Mouse (Mus musculus) macrophage (primary cell): Measurements from ENCODE around the gene Rhbdf2. TPM values are rescaled to one million over a fixed set of nuclear protein-coding genes. Genes with fewer than 3 reads are reported as not detected.

ENCODE experiments used
- H3K27ac ChIP-seq: fragments of 350-480 bp; formaldehyde crosslinking; 2 replicates; pipeline ENCODE4 v1.9.0; 2021
- H3K36me3 ChIP-seq: fragments of 350-480 bp; formaldehyde crosslinking; 2 replicates; pipeline ENCODE4 v1.9.0; 2021; ENCODE audit errors: inconsistent target
- H3K4me3 ChIP-seq: fragments of 350-480 bp; formaldehyde crosslinking; 2 replicates; pipeline ENCODE4 v1.9.0; 2021; ENCODE audit errors: inconsistent target
- H3K79me2 ChIP-seq: fragments of 350-480 bp; formaldehyde crosslinking; 2 replicates; pipeline ENCODE4 v1.9.0; 2021; ENCODE audit errors: inconsistent target
- WGBS: methylation state at CpG from one replicate; pipeline ENCODE4 v1.1.7; 2026; ENCODE audit warnings: inconsistent platforms; ENCODE audit not compliant: missing documents; 5-methylcytosine and 5-hydroxymethylcytosine counted together
- polyA plus RNA-seq: library from polyadenylated mRNA; stranded (reverse); fragments of 250-400 nt; gene quantifications from 3 replicates; pipeline ENCODE4 v1.2.4, GENCODE M21; 2018; ENCODE audit warnings: inconsistent platforms

Rhbdf2 gene
- polyA plus RNA-seq, 1 experiment from 2014 or later: 14.2 TPM

GRCm38 (mm10) chr11:116607717-116608116 is 19.1 kb downstream of the Rhbdf2 start:
- Histone ChIP-seq H3K4me3 (no peak overlapping the region), H3K79me2 (peaks cover 65% of the 10 kb centered on the region), H3K36me3 (peaks cover 71% of the 10 kb centered on the region), H3K27ac (no peak overlapping the region)
- whole genome bisulfite sequencing: 80% methylated on average over 3 of the region's 3 CpGs

- no peak overlapping the region for H3K27ac ChIP-seq
- no peak overlapping the region for H3K4me3 ChIP-seq
- H3K79me2 ChIP-seq: peaks cover 28% of the 10 kb centered on the region; the same call in 1 of the 2 replicates
- H3K36me3 ChIP-seq: peaks cover 94% of the 10 kb centered on the region
- 95% methylated on average over 12 of the region's 12 CpGs for WGBS
These were observed 22.7 kb downstream of the Rhbdf2 start for GRCm38 (mm10) chr11:116604097-116604496.

- Histone ChIP-seq H3K79me2 (peaks cover 21% of the 10 kb centered on the region; the same call in 1 of the 2 replicates), H3K27ac (no peak overlapping the region), H3K36me3 (peaks cover 94% of the 10 kb centered on the region), H3K4me3 (no peak overlapping the region)
- WGBS: 93% methylated on average over 10 of the region's 10 CpGs
These were observed 23.5 kb downstream of the Rhbdf2 start for GRCm38 (mm10) chr11:116603339-116603738.

- peaks cover 98% of the 10 kb centered on the region for H3K36me3 ChIP-seq
- no peak overlapping the region for H3K27ac ChIP-seq
- WGBS: 94% methylated on average over 8 of the region's 8 CpGs
These were observed 24.8 kb downstream of the Rhbdf2 start for GRCm38 (mm10) chr11:116602043-116602442.

GRCm38 (mm10) chr11:116601166-116601565 is 25.7 kb downstream of the Rhbdf2 start:
- Histone ChIP-seq H3K36me3 (peaks cover 90% of the 10 kb centered on the region), H3K27ac (no peak overlapping the region), H3K79me2 (peaks cover 1% of the 10 kb centered on the region; the same call in 1 of the 2 replicates), H3K4me3 (no peak overlapping the region)
- WGBS: 91% methylated on average over 8 of the region's 8 CpGs

More at GRCm38 (mm10) chr11:116602043-116602442, 24.8 kb downstream of the Rhbdf2 start:
- Histone ChIP-seq H3K4me3 (no peak overlapping the region), H3K79me2 (peaks cover 10% of the 10 kb centered on the region; the same call in 1 of the 2 replicates)

- Histone ChIP-seq H3K36me3 (peaks cover 73% of the 10 kb centered on the region), H3K79me2 (no peaks in the 10 kb centered on the region), H3K27ac (no peak overlapping the region), H3K4me3 (no peak overlapping the region)
- WGBS: 95% methylated on average over 9 of the region's 15 CpGs
These were observed 27.6 kb downstream of the Rhbdf2 start for GRCm38 (mm10) chr11:116599230-116599629.

GRCm38 (mm10) chr11:116598193-116598592 is 28.6 kb downstream of the Rhbdf2 start:
- H3K36me3 ChIP-seq: peaks cover 63% of the 10 kb centered on the region
- H3K27ac ChIP-seq: no peak overlapping the region
- WGBS: 95% methylated on average over 8 of the region's 8 CpGs
- no peak overlapping the region for H3K4me3 ChIP-seq
- no peaks in the 10 kb centered on the region for H3K79me2 ChIP-seq

- H3K4me3 ChIP-seq: no peak overlapping the region
- peaks cover 49% of the 10 kb centered on the region for H3K36me3 ChIP-seq
- 96% methylated on average over 16 of the region's 19 CpGs for WGBS
- H3K79me2 ChIP-seq: no peaks in the 10 kb centered on the region
- no peak overlapping the region for H3K27ac ChIP-seq
These were observed 30.1 kb downstream of the Rhbdf2 start for GRCm38 (mm10) chr11:116596766-116597165.

GRCm38 (mm10) chr11:116593345-116593744 is 33.5 kb downstream of the Rhbdf2 start:
- Histone ChIP-seq H3K27ac (no peak overlapping the region), H3K4me3 (no peak overlapping the region), H3K79me2 (no peaks in the 10 kb centered on the region), H3K36me3 (peaks cover 14% of the 10 kb centered on the region; the same call in 1 of the 2 replicates)
- 95% methylated on average over 4 of the region's 4 CpGs for whole genome bisulfite sequencing

- Histone ChIP-seq H3K79me2 (no peaks in the 10 kb centered on the region), H3K27ac (no peak overlapping the region), H3K4me3 (no peak overlapping the region), H3K36me3 (peaks cover 5% of the 10 kb centered on the region; the same call in 1 of the 2 replicates)
These were observed 34.4 kb downstream of the Rhbdf2 start for GRCm38 (mm10) chr11:116592428-116592827.

- no peak overlapping the region for H3K4me3 ChIP-seq
- no peaks in the 10 kb centered on the region for H3K36me3 ChIP-seq
- H3K27ac ChIP-seq: no peak overlapping the region
- WGBS: 96% methylated on average over 3 of the region's 4 CpGs
- H3K79me2 ChIP-seq: no peaks in the 10 kb centered on the region
These were observed 35.2 kb downstream of the Rhbdf2 start for GRCm38 (mm10) chr11:116591621-116592020.

- Histone ChIP-seq H3K79me2 (no peaks in the 10 kb centered on the region), H3K36me3 (no peaks in the 10 kb centered on the region), H3K4me3 (no peak overlapping the region), H3K27ac (no peak overlapping the region)
- 63% methylated on average over 6 of the region's 8 CpGs for WGBS
These were observed 37.2 kb downstream of the Rhbdf2 start for GRCm38 (mm10) chr11:116589574-116589973.

GRCm38 (mm10) chr11:116589020-116589531 is 37.7 kb downstream of the Rhbdf2 start:
- WGBS: 64% methylated on average over 14 of the region's 14 CpGs
- no peak overlapping the region for H3K4me3 ChIP-seq

GRCm38 (mm10) chr11:116586801-116587631 is 39.8 kb downstream of the Rhbdf2 start:
- Histone ChIP-seq H3K36me3 (no peaks in the 10 kb centered on the region), H3K79me2 (no peaks in the 10 kb centered on the region), H3K27ac (no peak overlapping the region), H3K4me3 (no peak overlapping the region)
- 39% methylated on average over 23 of the region's 23 CpGs for WGBS

More at GRCm38 (mm10) chr11:116589020-116589531, 37.7 kb downstream of the Rhbdf2 start:
- Histone ChIP-seq H3K79me2 (no peaks in the 10 kb centered on the region), H3K27ac (no peak overlapping the region), H3K36me3 (no peaks in the 10 kb centered on the region)

- Histone ChIP-seq H3K27ac (no peak within 1 kb of the TSS), H3K36me3 (no peaks in the 10 kb centered on the region), H3K79me2 (no peaks in the 10 kb centered on the region), H3K4me3 (no peak within 1 kb of the TSS)
- WGBS: 79% methylated on average over 5 of the region's 5 CpGs
These were observed 40.5 kb downstream of the Rhbdf2 start, which contains the start of gene Aanat for GRCm38 (mm10) chr11:116586310-116586709. Aanat (plus strand) TSS chr11:116586432.
